Mouse (Mus musculus) liver, embryonic 14.5 days (tissue): ENCODE results near the gene Smad3. TPM values are rescaled to one million over a fixed set of nuclear protein-coding genes. Genes with fewer than 3 reads are reported as not detected.

ENCODE experiments used
- ATAC-seq: fragments of 200-750 bp; cut with Nextera tagmentation; 2 replicates; pipeline ENCODE4 v1.8.0; 2017; ENCODE audit warnings: moderate number of reproducible peaks, mild to moderate bottlenecking, moderate library complexity; ENCODE audit not compliant: insufficient read depth
- DNase-seq, 3 experiments: peaks; one replicate each; pipeline ENCODE4 v3.0.0-alpha.2; 2012 to 2013; ENCODE audit warnings: low read depth in 3 of 3, low spot score in 3 of 3
- H3K27ac ChIP-seq: fragments of 300-500 bp; sonication (generic); 2 replicates; pipeline ENCODE4 v1.5.1; 2014; ENCODE audit warnings: moderate library complexity, mild to moderate bottlenecking, control low read depth, inconsistent platforms
- H3K27me3 ChIP-seq: fragments of 300-500 bp; sonication (generic); 2 replicates; pipeline ENCODE4 v1.6.1; 2014; ENCODE audit warnings: mild to moderate bottlenecking, low read length, moderate library complexity; ENCODE audit not compliant: control insufficient read depth, insufficient read depth
- H3K36me3 ChIP-seq: fragments of 300-500 bp; sonication (generic); replicated peaks from 2 replicates; pipeline ENCODE4 v1.6.1; 2014; ENCODE audit warnings: low read depth; ENCODE audit not compliant: control insufficient read depth, insufficient read depth
- H3K4me1 ChIP-seq, 2 experiments: fragments of 200-500 bp in 1 of 2; fragments of 300-500 bp in 1 of 2; sonication (generic) in 1 of 2; replicated peaks; 2 replicates each; pipeline ENCODE4 v1.6.1; 2012 to 2014; ENCODE audit warnings: antibody characterized with exemption in 1 of 2, inconsistent platforms in 1 of 2, low read length in 1 of 2; ENCODE audit not compliant: control insufficient read depth in 2 of 2, insufficient read depth in 2 of 2
- H3K4me2 ChIP-seq: fragments of 300-500 bp; sonication (generic); 2 replicates; pipeline ENCODE4 v1.6.1; 2014; ENCODE audit warnings: low read depth, mild to moderate bottlenecking, control low read depth, moderate library complexity
- H3K4me3 ChIP-seq, 2 experiments: fragments of 200-500 bp in 1 of 2; fragments of 300-500 bp in 1 of 2; sonication (generic) in 1 of 2; 2 replicates each; pipeline ENCODE4 v1.5.1; 2012 to 2014; ENCODE audit warnings: low read depth in 2 of 2, low read length in 2 of 2, mild to moderate bottlenecking in 2 of 2, control low read depth in 1 of 2, inconsistent platforms in 1 of 2, moderate library complexity in 1 of 2; ENCODE audit not compliant: insufficient read depth in 1 of 2
- H3K9ac ChIP-seq: fragments of 300-500 bp; sonication (generic); replicated peaks from 2 replicates; pipeline ENCODE4 v1.6.1; 2014; ENCODE audit warnings: mild to moderate bottlenecking, control low read depth, moderate library complexity
- H3K9me3 ChIP-seq: fragments of 300-500 bp; sonication (generic); 2 replicates; pipeline ENCODE4 v1.6.1; 2016; ENCODE audit warnings: low read length, mixed read lengths; ENCODE audit not compliant: control insufficient read depth
- CTCF ChIP-seq: IDR thresholded peaks from 2 replicates; pipeline ENCODE4 v1.5.1; 2016; ENCODE audit warnings: antibody characterized with exemption, low read depth, control low read depth
- EP300 ChIP-seq: IDR thresholded peaks from 2 replicates; pipeline ENCODE4 v1.6.1; 2016; ENCODE audit warnings: antibody characterized with exemption, low read depth
- WGBS: fragments of 180-500 bp; shearing (Covaris S2); extraction: QIAGEN DNeasy Blood & Tissue Kit; methylation state at CpG from one replicate; pipeline ENCODE4 v1.1.7; 2014; ENCODE audit not compliant: insufficient replicate concordance; 5-methylcytosine and 5-hydroxymethylcytosine counted together
- polyA plus RNA-seq, 2 experiments: library from polyadenylated mRNA; depleted of rRNA in 1 of 2; stranded (reverse) in 1 of 2; unstranded in 1 of 2; fragments of >200 nt; fragmentation: Nextera tagmentation in 1 of 2; extraction: Ambion mirVana in 1 of 2; gene quantifications; 2 replicates each; pipeline versions ENCODE4 v1.2.1 to v1.2.3; 2012 to 2014

Gene Smad3
- polyA plus RNA-seq, 2 experiments: 1.7 to 3.2 TPM

GRCm38 (mm10) chr9:63717474-63718005 is 40.3 kb downstream of the Smad3 start:
- 40% methylated on average over 3 of the region's 3 CpGs for WGBS
- Histone ChIP-seq H3K36me3 (no peaks in the 10 kb centered on the region), H3K9ac (no peak overlapping the region), H3K4me3 (no peak overlapping the region), H3K4me2 (no peak overlapping the region), H3K27ac (no peak overlapping the region), H3K4me1 (peaks cover 14 to 62% of the 10 kb centered on the region in 2 experiments), H3K27me3 (no peaks in the 10 kb centered on the region), H3K9me3 (no peaks in the 10 kb centered on the region)
- DNase-seq: no peak
- TF ChIP-seq CTCF (no peak), EP300 (no peak)
- ATAC-seq: no peak

GRCm38 (mm10) chr9:63716150-63717138 is 41.4 kb downstream of the Smad3 start:
- 24% methylated on average over 18 of the region's 18 CpGs for WGBS
- TF ChIP-seq CTCF (no peak), EP300 (no peak)
- no peak overlapping the region for H3K27ac ChIP-seq
- no peak overlapping the region for H3K9ac ChIP-seq
- DNase-seq: no peak
- no peak overlapping the region for H3K4me3 ChIP-seq
- peak; percentile 42; the same call in 1 of the 2 replicates for ATAC-seq
- no peaks in the 10 kb centered on the region for H3K36me3 ChIP-seq
- H3K4me2 ChIP-seq: no peak overlapping the region; the same call in 1 of the 2 replicates
- H3K4me1 ChIP-seq: peaks cover 14 to 54% of the 10 kb centered on the region in 2 experiments
- H3K27me3 ChIP-seq: no peaks in the 10 kb centered on the region
- no peaks in the 10 kb centered on the region for H3K9me3 ChIP-seq

GRCm38 (mm10) chr9:63714572-63714971 is 43.2 kb downstream of the Smad3 start:
- no peaks in the 10 kb centered on the region for H3K36me3 ChIP-seq
- TF ChIP-seq CTCF: no peak
- TF ChIP-seq EP300: no peak
- H3K9ac ChIP-seq: no peak overlapping the region
- no peaks in the 10 kb centered on the region for H3K9me3 ChIP-seq
- DNase-seq (no peak), ATAC-seq (no peak)
- no peak overlapping the region for H3K27ac ChIP-seq
- no peaks in the 10 kb centered on the region for H3K27me3 ChIP-seq
- H3K4me1 ChIP-seq: peaks cover 6 to 37% of the 10 kb centered on the region in 2 experiments; a peak in 3 of 4 replicates
- no peak overlapping the region for H3K4me2 ChIP-seq
- H3K4me3 ChIP-seq: no peak overlapping the region
- 61% methylated on average over 6 of the region's 6 CpGs for WGBS

- no peak overlapping the region for H3K4me3 ChIP-seq
- DNase-seq: no peak
- H3K9ac ChIP-seq: no peak overlapping the region
- WGBS: 77% methylated on average over 6 of the region's 6 CpGs
- TF ChIP-seq CTCF: no peak
- no peak for TF ChIP-seq EP300
- H3K36me3 ChIP-seq: no peaks in the 10 kb centered on the region
- H3K27me3 ChIP-seq: no peaks in the 10 kb centered on the region
- H3K27ac ChIP-seq: no peak overlapping the region
- H3K4me1 ChIP-seq: peaks cover 6 to 34% of the 10 kb centered on the region in 2 experiments; a peak in 3 of 4 replicates
- ATAC-seq: no peak
- no peak overlapping the region for H3K4me2 ChIP-seq
- H3K9me3 ChIP-seq: no peaks in the 10 kb centered on the region
Observed at GRCm38 (mm10) chr9:63712838-63713237, 45.0 kb downstream of the Smad3 start.
